Mouse (Mus musculus): ENCODE measurements around the gene Mdm2.

- TF ChIP-seq POLR2A (IDR thresholded peaks at IDR 0.05; ENCODE audit: borderline replicate concordance, control insufficient read depth, low read depth, low read length): no peak
- TF ChIP-seq CTCF (IDR thresholded peaks at IDR 0.05; ENCODE audit: control insufficient read depth, insufficient read depth, low read length): no peak
Measured at GRCm38 (mm10) chr10:117726888-117727385, 16.4 kb upstream of the Mdm2 start.
